ENCODE assay signal across 29 mouse cellular contexts in the genomic region with DNA sequence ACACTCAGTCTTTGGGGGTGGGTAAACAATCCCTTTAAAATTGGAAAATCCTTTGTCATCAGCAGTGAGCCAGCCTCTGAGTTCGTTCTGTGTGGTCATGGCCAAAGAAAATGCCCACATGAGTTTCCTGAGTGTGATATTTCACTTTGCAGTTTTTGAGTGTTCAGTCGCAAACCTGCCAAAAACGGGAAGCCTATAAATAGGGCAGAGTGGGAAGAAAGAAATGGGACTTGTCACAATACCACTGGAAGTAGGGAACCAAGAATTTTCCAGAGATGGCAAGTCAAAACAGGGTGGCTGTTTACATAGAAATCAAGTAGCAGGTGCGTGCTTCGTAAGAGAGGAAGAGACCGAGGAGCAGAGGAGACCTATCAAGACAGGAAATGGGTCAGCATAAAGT. TPM values are rescaled to one million over a fixed set of nuclear protein-coding genes. Genes with fewer than 3 reads are reported as not detected.
DNase-seq lines count a peak whose midpoint lies in the region; ATAC-seq and TF ChIP-seq lines count a peak whose summit lies in the region.
"Had no signal": no experiment of that assay in that cellular context is flagged by ENCODE, and none has a peak within 500 bp of the region (broad histone marks: within the 10 kb centered on the region; RNA-seq: fewer than 3 reads in every experiment).

No protein-coding gene starts in this region.

- H3K27me3 ChIP-seq in embryonic facial prominence, embryonic 10.5 days (replicated peaks; ENCODE audit: low read depth, poor library complexity, severe bottlenecking), result no peaks in the 10 kb centered on the region; the same call in 1 of the 2 replicates
- no peaks in the 10 kb centered on the region for H3K27me3 ChIP-seq in intestine, postnatal 0 days (replicated peaks; ENCODE audit: control insufficient read depth, insufficient read depth, low read length)
- H3K27me3 ChIP-seq: neural tube, embryonic 12.5 days had no signal

- ATAC-seq in intestine, postnatal 0 days, result no peak
- ATAC-seq: forebrain, embryonic 15.5 days; inflammation-experienced regulatory T-cells, adult 6 months; midbrain, embryonic 15.5 days; Patski had no signal

- H3K9ac ChIP-seq in intestine, postnatal 0 days (ENCODE audit: low read depth, low read length), result no peak overlapping the region
- H3K9ac ChIP-seq: forebrain, embryonic 15.5 days; hindbrain, embryonic 14.5 days; liver, embryonic 13.5 days; midbrain, embryonic 15.5 days; neural tube, embryonic 12.5 days had no signal

- peak overlapping the region; percentile 81 for H3K27ac ChIP-seq in layer of hippocampus, adult 2 months
- H3K27ac ChIP-seq in embryonic facial prominence, embryonic 10.5 days (replicated peaks), result no peak overlapping the region
- no peak overlapping the region for H3K27ac ChIP-seq in intestine, postnatal 0 days (ENCODE audit: low read depth, low read length)
- H3K27ac ChIP-seq: forebrain, embryonic 15.5 days; heart, embryonic 10.5 days; hindbrain, embryonic 14.5 days; liver, embryonic 13.5 days; midbrain, embryonic 15.5 days; neural tube, embryonic 12.5 days had no signal

- 75% methylated on average over 6 of the region's 6 CpGs for WGBS in embryonic facial prominence, embryonic 10.5 days
- WGBS in intestine, postnatal 0 days, result 70% methylated on average over 6 of the region's 6 CpGs

- peak in 1 of 2 experiments; percentile 31 for DNase-seq in layer of hippocampus, adult 2 months (ENCODE audit: low spot score in 2 of 2)
- no peak for DNase-seq in layer of hippocampus, postnatal 14 days (ENCODE audit: low spot score in 2 of 2)
- DNase-seq in right cerebral cortex, adult 2 months (ENCODE audit: low spot score in 2 of 2), result peak; percentile 75 to 79
- DNase-seq in right cerebral cortex, postnatal 4 days, result no peak
- peak; percentile 57 to 96 for DNase-seq in left cerebral cortex, postnatal 25 days (ENCODE audit: low spot score in 2 of 2)
- no peak for DNase-seq in embryonic facial prominence, embryonic 10.5 days (ENCODE audit: low spot score)
- DNase-seq: adrenal gland, adult 2 months; B cell, adult 2 months; cerebellum, adult 18-20 months; cerebellum, postnatal 36 days; heart, postnatal 4 days; kidney, adult 2 months; kidney, postnatal 10 days; liver, embryonic 13.5 days; lung, adult 2 months; retina, postnatal 1 day; spleen, adult 18-20 months; thymus, postnatal 14 days had no signal

- peaks cover 7% of the 10 kb centered on the region for H3K4me1 ChIP-seq in embryonic facial prominence, embryonic 10.5 days
- H3K4me1 ChIP-seq in intestine, postnatal 0 days (replicated peaks; ENCODE audit: control insufficient read depth, insufficient read depth, low read length), result no peaks in the 10 kb centered on the region

- no peaks in the 10 kb centered on the region for H3K9me3 ChIP-seq in embryonic facial prominence, embryonic 10.5 days
- no peaks in the 10 kb centered on the region for H3K9me3 ChIP-seq in intestine, postnatal 0 days (ENCODE audit: control insufficient read depth)
- H3K9me3 ChIP-seq: forebrain, embryonic 15.5 days; G1E; heart, embryonic 10.5 days; liver, embryonic 13.5 days; midbrain, embryonic 15.5 days; neural tube, embryonic 12.5 days had no signal

- H3K4me3 ChIP-seq in layer of hippocampus, adult 2 months, result no peak overlapping the region
- no peak overlapping the region for H3K4me3 ChIP-seq in embryonic facial prominence, embryonic 10.5 days
- H3K4me3 ChIP-seq in intestine, postnatal 0 days (ENCODE audit: low read depth, low read length), result no peak overlapping the region
- H3K4me3 ChIP-seq: forebrain, embryonic 15.5 days; heart, embryonic 10.5 days; liver, embryonic 13.5 days; midbrain, embryonic 15.5 days; neural tube, embryonic 12.5 days had no signal

- no peak for TF ChIP-seq CTCF in layer of hippocampus, adult 2 months (conservative IDR thresholded peaks at IDR 0.05)
- no peak for TF ChIP-seq CTCF in intestine, postnatal 0 days (IDR thresholded peaks at IDR 0.05; ENCODE audit: low read depth)

- H3K4me2 ChIP-seq in intestine, postnatal 0 days (replicated peaks; ENCODE audit: low read depth), result no peak overlapping the region
- H3K4me2 ChIP-seq: forebrain, embryonic 15.5 days; hindbrain, embryonic 14.5 days; liver, embryonic 13.5 days; midbrain, embryonic 15.5 days; neural tube, embryonic 12.5 days had no signal

- intact Hi-C loops in left cerebral cortex, postnatal 25 days (cut with DNase I), result loop anchor here (2.0 kb wide), 4 partner anchors 40 to 130 kb away; no protein-coding TSS in a partner anchor

- no peaks in the 10 kb centered on the region for H3K36me3 ChIP-seq in embryonic facial prominence, embryonic 10.5 days (replicated peaks)
- no peaks in the 10 kb centered on the region for H3K36me3 ChIP-seq in intestine, postnatal 0 days (ENCODE audit: control insufficient read depth, insufficient read depth)
- H3K36me3 ChIP-seq: forebrain, embryonic 15.5 days; G1E; heart, embryonic 10.5 days; liver, embryonic 13.5 days; midbrain, embryonic 15.5 days; neural tube, embryonic 12.5 days had no signal

RNA-seq across cellular contexts. Expression of a gene that starts 4.0 kb away (rescaled TPM):
- 10 to 100 TPM; 45.3 to 49.0 TPM for total RNA-seq in layer of hippocampus, adult 2 months (2021)
- 10 to 100 TPM; 33.7 to 38.2 TPM for total RNA-seq in layer of hippocampus, postnatal 14 days (2021)
- total RNA-seq in left cerebral cortex, postnatal 25 days (2021), result 10 to 100 TPM; 37.0 to 39.3 TPM
- polyA plus RNA-seq in embryonic facial prominence, embryonic 10.5 days (2016; fragmentation: Nextera tagmentation; extraction: Ambion mirVana), result 41.8 and 41.9 TPM in 2 replicates
- 19.5 and 20.6 TPM in 2 replicates for polyA plus RNA-seq in intestine, postnatal 0 days (2015; fragmentation: Nextera tagmentation; extraction: Ambion mirVana)

RNA-seq across cellular contexts. Expression of a gene that starts 53.0 kb away (rescaled TPM):
- total RNA-seq in layer of hippocampus, adult 2 months (2021), result 10 to 100 TPM; 29.9 to 33.9 TPM
- total RNA-seq in layer of hippocampus, postnatal 14 days (2021), result 10 to 100 TPM; 56.4 to 82.1 TPM
- total RNA-seq in left cerebral cortex, postnatal 25 days (2021), result 10 to 100 TPM; 21.5 to 23.9 TPM
- 0.15 TPM in 1 of 2 replicates, not detected in the other for polyA plus RNA-seq in embryonic facial prominence, embryonic 10.5 days (2016; fragmentation: Nextera tagmentation; extraction: Ambion mirVana)
- polyA plus RNA-seq in intestine, postnatal 0 days (2015; fragmentation: Nextera tagmentation; extraction: Ambion mirVana), result 11.3 and 11.8 TPM in 2 replicates
- total RNA-seq: CH12.LX, G1E had no signal
- polyA plus RNA-seq: G1E; inflammation-experienced regulatory T-cells, adult 6 months had no signal

RNA-seq across cellular contexts. Expression of a gene that starts 59.4 kb away (rescaled TPM):
- total RNA-seq in layer of hippocampus, adult 2 months (2021), result under 1 TPM; 0.34 to 0.79 TPM
- under 1 TPM in 1 of 2 experiments, not detected in 1; 0.18 TPM for total RNA-seq in layer of hippocampus, postnatal 14 days (2021)
- under 1 TPM in 1 of 2 experiments, not detected in 1; 0.21 TPM for total RNA-seq in left cerebral cortex, postnatal 25 days (2021)
- not detected in 2 replicates for polyA plus RNA-seq in embryonic facial prominence, embryonic 10.5 days (2016; fragmentation: Nextera tagmentation; extraction: Ambion mirVana)
- 2.0 and 2.7 TPM in 2 replicates for polyA plus RNA-seq in intestine, postnatal 0 days (2015; fragmentation: Nextera tagmentation; extraction: Ambion mirVana)
- total RNA-seq: CH12.LX; G1E; gastrocnemius, adult 18-20 months had no signal
- polyA plus RNA-seq: G1E; heart, embryonic 10.5 days; inflammation-experienced regulatory T-cells, adult 6 months; kidney, adult 2 months; midbrain, embryonic 15.5 days; neural tube, embryonic 12.5 days; Patski had no signal

Comparison
In these comparisons a context has a peak if more than half of its experiments do, and no peak if none do; other contexts are left out.
1. DNase-seq: peak in right cerebral cortex, adult 2 months (2 of 2) and left cerebral cortex, postnatal 25 days (2 of 2); none in layer of hippocampus, postnatal 14 days (0 of 2), right cerebral cortex, postnatal 4 days (single experiment) and embryonic facial prominence, embryonic 10.5 days (single experiment).